Mouse (Mus musculus) CH12.LX (cell line): ENCODE results near the gene Ciz1. TPM values are rescaled to one million over a fixed set of nuclear protein-coding genes. Genes with fewer than 3 reads are reported as not detected.

Experiments used
- DNase-seq: peaks from one replicate; pipeline ENCODE4 v3.0.0-alpha.2; 2013; ENCODE audit errors: extremely low read depth
- H3K27ac ChIP-seq: 2 replicates; pipeline ENCODE4 v1.5.1; 2012; ENCODE audit warnings: low read depth, mild to moderate bottlenecking, control low read depth, moderate library complexity; ENCODE audit not compliant: insufficient read depth
- H3K27me3 ChIP-seq: replicated peaks from 2 replicates; pipeline ENCODE3; 2012; ENCODE audit warnings: inconsistent platforms
- H3K36me3 ChIP-seq, 2 experiments: replicated peaks in 1 of 2; 2 replicates each; pipeline versions ENCODE3 to v1.6.1; 2012; ENCODE audit warnings: inconsistent platforms in 1 of 2, low read length in 1 of 2, mild to moderate bottlenecking in 1 of 2, mixed read lengths in 1 of 2, moderate library complexity in 1 of 2; ENCODE audit not compliant: control insufficient read depth in 1 of 2, insufficient read depth in 1 of 2
- H3K4me1 ChIP-seq, 2 experiments: 2 replicates each; pipeline ENCODE4 v1.6.1; 2012; ENCODE audit warnings: inconsistent platforms in 1 of 2, moderate library complexity in 1 of 2; ENCODE audit not compliant: insufficient read depth in 2 of 2, control insufficient read depth in 1 of 2
- H3K4me2 ChIP-seq: 2 replicates; pipeline ENCODE4 v1.6.1; 2012; ENCODE audit warnings: low read depth, mild to moderate bottlenecking, control low read depth; ENCODE audit not compliant: poor library complexity, insufficient read depth, severe bottlenecking
- H3K4me3 ChIP-seq, 3 experiments: fragments of 150-350 bp in 1 of 3; sonication (generic) in 1 of 3; replicated peaks in 1 of 3; 2 replicates each; pipeline versions ENCODE3 to v1.5.1; 2011 to 2012; ENCODE audit warnings: low read depth in 2 of 3, low read length in 2 of 3, mild to moderate bottlenecking in 2 of 3, moderate library complexity in 2 of 3, control low read depth in 1 of 3, improper control_type of control experiment in 1 of 3, inconsistent platforms in 1 of 3, mixed read lengths in 1 of 3; ENCODE audit not compliant: poor library complexity in 1 of 3
- H3K79me2 ChIP-seq: replicated peaks from 2 replicates; pipeline ENCODE4 v1.6.1; 2012; ENCODE audit warnings: mild to moderate bottlenecking, moderate library complexity; ENCODE audit not compliant: control insufficient read depth, poor library complexity, insufficient read depth, severe bottlenecking; ENCODE audit errors: extremely low read depth
- H3K9ac ChIP-seq: 2 replicates; pipeline ENCODE4 v1.6.1; 2012; ENCODE audit warnings: low read depth, mild to moderate bottlenecking, control low read depth, moderate library complexity; ENCODE audit not compliant: insufficient read depth
- H3K9me3 ChIP-seq: replicated peaks from 2 replicates; pipeline ENCODE3; 2012; ENCODE audit warnings: low read length, inconsistent platforms, mixed read lengths
- BHLHE40 ChIP-seq: IDR thresholded peaks from 2 replicates; pipeline ENCODE4 v1.6.1; 2011; ENCODE audit warnings: mild to moderate bottlenecking, low read depth, low read length, improper control_type of control experiment
- CHD1 ChIP-seq: IDR thresholded peaks from 2 replicates; pipeline ENCODE4 v1.6.1; 2012; ENCODE audit warnings: low read depth, low read length, improper control_type of control experiment, inconsistent platforms
- E2F4 ChIP-seq: IDR thresholded peaks from 2 replicates; pipeline ENCODE4 v1.6.1; 2011; ENCODE audit warnings: low read depth, low read length, improper control_type of control experiment; ENCODE audit not compliant: insufficient replicate concordance
- ELF1 ChIP-seq: IDR thresholded peaks from 2 replicates; pipeline ENCODE4 v1.6.1; 2014; ENCODE audit warnings: low read depth, mild to moderate bottlenecking, inconsistent platforms, low read length, improper control_type of control experiment
- ETS1 ChIP-seq: conservative IDR thresholded peaks from 2 replicates; pipeline ENCODE4 v1.6.1; 2012; ENCODE audit warnings: low read depth, mild to moderate bottlenecking, inconsistent platforms, low read length, improper control_type of control experiment, moderate library complexity
- GABPA ChIP-seq: IDR thresholded peaks from 2 replicates; pipeline ENCODE4 v1.6.1; 2012; ENCODE audit warnings: low read depth, low read length, improper control_type of control experiment, inconsistent platforms; ENCODE audit not compliant: insufficient replicate concordance
- HCFC1 ChIP-seq: IDR thresholded peaks from 2 replicates; pipeline ENCODE4 v1.6.1; 2012; ENCODE audit warnings: low read depth, mild to moderate bottlenecking, inconsistent platforms, low read length, improper control_type of control experiment
- KAT2A ChIP-seq: IDR thresholded peaks from 2 replicates; pipeline ENCODE4 v1.6.1; 2012; ENCODE audit warnings: low read length, improper control_type of control experiment, inconsistent platforms; ENCODE audit not compliant: insufficient replicate concordance
- MAFK ChIP-seq: IDR thresholded peaks from 2 replicates; pipeline ENCODE4 v1.6.1; 2011; ENCODE audit warnings: low read length, improper control_type of control experiment; ENCODE audit not compliant: insufficient replicate concordance
- MAX ChIP-seq: IDR thresholded peaks from 2 replicates; pipeline ENCODE4 v1.6.1; 2011; ENCODE audit warnings: low read length, improper control_type of control experiment
- MXI1 ChIP-seq: IDR thresholded peaks from 2 replicates; pipeline ENCODE4 v1.6.1; 2011; ENCODE audit warnings: mild to moderate bottlenecking, low read depth, low read length, improper control_type of control experiment
- NRF1 ChIP-seq: IDR thresholded peaks from 2 replicates; pipeline ENCODE4 v1.6.1; 2014; ENCODE audit warnings: low read depth, mild to moderate bottlenecking, inconsistent platforms, low read length, improper control_type of control experiment, moderate library complexity
- POLR2A ChIP-seq: IDR thresholded peaks from 2 replicates; pipeline ENCODE4 v1.6.1; 2011; ENCODE audit warnings: low read depth, mild to moderate bottlenecking, improper control_type of control experiment, low read length
- POLR2AphosphoS2 ChIP-seq: IDR thresholded peaks from 2 replicates; pipeline ENCODE4 v1.6.1; 2011; ENCODE audit warnings: low read depth, low read length, improper control_type of control experiment
- RAD21 ChIP-seq: IDR thresholded peaks from 2 replicates; pipeline ENCODE4 v1.6.1; 2011; ENCODE audit warnings: low read depth, mild to moderate bottlenecking, low read length, improper control_type of control experiment, moderate library complexity
- RCOR1 ChIP-seq: conservative IDR thresholded peaks from 2 replicates; pipeline ENCODE4 v1.6.1; 2012; ENCODE audit warnings: low read depth, mild to moderate bottlenecking, inconsistent platforms, low read length, improper control_type of control experiment
- SIN3A ChIP-seq: IDR thresholded peaks from 2 replicates; pipeline ENCODE4 v1.6.1; 2012; ENCODE audit warnings: low read length, improper control_type of control experiment, inconsistent platforms
- SMC3 ChIP-seq: IDR thresholded peaks from 2 replicates; pipeline ENCODE4 v1.6.1; 2011; ENCODE audit warnings: low read depth, low read length, improper control_type of control experiment
- TCF12 ChIP-seq: IDR thresholded peaks from 2 replicates; pipeline ENCODE4 v1.6.1; 2014; ENCODE audit warnings: low read depth, mild to moderate bottlenecking, inconsistent platforms, low read length, improper control_type of control experiment
- UBTF ChIP-seq: IDR thresholded peaks from 2 replicates; pipeline ENCODE4 v1.6.1; 2012; ENCODE audit warnings: low read depth, mild to moderate bottlenecking, inconsistent platforms, low read length, improper control_type of control experiment, moderate library complexity
- USF1 ChIP-seq: IDR thresholded peaks from 2 replicates; pipeline ENCODE4 v1.6.1; 2014; ENCODE audit warnings: low read depth, mild to moderate bottlenecking, inconsistent platforms, low read length, improper control_type of control experiment
- ZC3H11A ChIP-seq: IDR thresholded peaks from 2 replicates; pipeline ENCODE4 v1.6.1; 2012; ENCODE audit warnings: low read depth, mild to moderate bottlenecking, inconsistent platforms, low read length, improper control_type of control experiment
- ZKSCAN1 ChIP-seq: IDR thresholded peaks from 2 replicates; pipeline ENCODE4 v1.6.1; 2012; ENCODE audit warnings: low read depth, inconsistent platforms, low read length, improper control_type of control experiment, borderline replicate concordance
- ZMIZ1 ChIP-seq: IDR thresholded peaks from 2 replicates; pipeline ENCODE4 v1.6.1; 2012; ENCODE audit warnings: low read depth, mild to moderate bottlenecking, inconsistent platforms, low read length, improper control_type of control experiment
- dilution Hi-C: fragments of 300-500 bp; cut with MboI; formaldehyde crosslinking; loops from 2 replicates; pipeline ENCODE4 v1.14.3; 2020; ENCODE audit warnings: low sequenced_read_pairs; ENCODE audit not compliant: extremely low pct_unique_long_range_greater_than_20kb, extremely low pct_ligation_motif_present
- in situ Hi-C: fragments of 300-500 bp; cut with MboI; formaldehyde crosslinking; loops from 3 replicates; pipeline ENCODE4 v1.14.3; 2019; ENCODE audit warnings: low sequenced_read_pairs, low pct_ligation_motif_present, low pct_unique_long_range_greater_than_20kb, mixed read lengths
- polyA plus RNA-seq: library from polyadenylated mRNA; unstranded; fragments of >175 nt; gene quantifications from 2 replicates; pipeline ENCODE4 v1.2.1, GENCODE M21; 2012; ENCODE audit warnings: low read depth; ENCODE audit not compliant: insufficient read length
- total RNA-seq, 2 experiments: library from RNA; depleted of rRNA; stranded (reverse); fragments of 300-350 nt in 1 of 2; fragments of >200 nt in 1 of 2; gene quantifications; 2 replicates each; pipeline ENCODE4 v1.2.3; 2012 to 2014

Ciz1 gene
- total and polyA plus RNA-seq, 3 experiments, result 8.1 to 47.3 (median 20.4) TPM

GRCm38 (mm10) chr2:32315751-32316150 is 36.4 kb upstream of the Ciz1 start:
- peaks cover 14 to 25% of the 10 kb centered on the region in 2 experiments for H3K4me1 ChIP-seq
- no peaks in the 10 kb centered on the region for H3K79me2 ChIP-seq
- H3K9ac ChIP-seq, result no peak overlapping the region
- no peaks in the 10 kb centered on the region for H3K9me3 ChIP-seq
- no peaks in the 10 kb centered on the region for H3K36me3 ChIP-seq
- H3K27me3 ChIP-seq, result peaks cover 52% of the 10 kb centered on the region
- in situ Hi-C loops, result no loop called here
- H3K27ac ChIP-seq, result no peak overlapping the region
- TF ChIP-seq MAX (no peak), UBTF (no peak), SMC3 (no peak), E2F4 (no peak), POLR2AphosphoS2 (no peak), POLR2A (no peak), NRF1 (no peak), ETS1 (no peak), MAFK (no peak), ZKSCAN1 (no peak), MXI1 (no peak), ELF1 (no peak)
- no peak for DNase-seq
- dilution Hi-C loops, result no loop called here
- no peak overlapping the region for H3K4me3 ChIP-seq
- no peak overlapping the region; the same call in 1 of the 2 replicates for H3K4me2 ChIP-seq

GRCm38 (mm10) chr2:32316887-32317656 is 35.1 kb upstream of the Ciz1 start:
- no peak overlapping the region for H3K27ac ChIP-seq
- no peak for TF ChIP-seq USF1
- no peak for TF ChIP-seq RAD21
- no peak for TF ChIP-seq SIN3A
- TF ChIP-seq ZMIZ1, result no peak
- TF ChIP-seq ZKSCAN1, result no peak
- no peak for TF ChIP-seq POLR2AphosphoS2
- no peak for TF ChIP-seq MAX
- no peak for TF ChIP-seq RCOR1
- TF ChIP-seq UBTF, result no peak
- TF ChIP-seq KAT2A, result no peak
- TF ChIP-seq GABPA, result no peak
- TF ChIP-seq HCFC1, result no peak
- no peak for TF ChIP-seq NRF1
- no peak for TF ChIP-seq ZC3H11A
- no peak for TF ChIP-seq E2F4
- TF ChIP-seq TCF12, result no peak
- no peak for TF ChIP-seq CHD1
- no peak for TF ChIP-seq BHLHE40
- TF ChIP-seq, all 38 proteins: peak for 0
- in situ Hi-C loops (no loop called here), dilution Hi-C loops (no loop called here)
- Histone ChIP-seq H3K4me1 (peaks cover 11 to 13% of the 10 kb centered on the region in 2 experiments), H3K4me2 (no peak overlapping the region), H3K36me3 (no peaks in the 10 kb centered on the region), H3K4me3 (no peak overlapping the region), H3K79me2 (no peaks in the 10 kb centered on the region), H3K27me3 (peaks cover 63% of the 10 kb centered on the region), H3K9ac (no peak overlapping the region), H3K9me3 (no peaks in the 10 kb centered on the region)
- no peak for DNase-seq
